Mouse (Mus musculus): Measurements from ENCODE around the gene Rims4. TPM values are rescaled to one million over a fixed set of nuclear protein-coding genes. Genes with fewer than 3 reads are reported as not detected.

Rims4 gene
- total and polyA plus RNA-seq, 3 experiments = not detected

- TF ChIP-seq GATA1 (IDR thresholded peaks at IDR 0.05; ENCODE audit: low read depth, low read length) = no peak
- TF ChIP-seq ELF1 (IDR thresholded peaks at IDR 0.05; ENCODE audit: low read depth, low read length) = no peak
- TF ChIP-seq MXI1 (IDR thresholded peaks at IDR 0.05; ENCODE audit: low read depth, low read length) = no peak
- no peak for TF ChIP-seq JUND (IDR thresholded peaks at IDR 0.05; ENCODE audit: low read depth, low read length)
- TF ChIP-seq ZKSCAN1 (IDR thresholded peaks at IDR 0.05; ENCODE audit: low read depth, low read length) = no peak
- Histone ChIP-seq H3K4me1 (ENCODE audit: control insufficient read depth in 1 of 2, insufficient read depth in 2 of 2, low read length in 2 of 2) (no peaks in the 10 kb centered on the region), H3K27ac (ENCODE audit: control insufficient read depth, low read depth, low read length) (no peak overlapping the region), H3K9ac (ENCODE audit: control insufficient read depth, low read depth, low read length, poor library complexity, severe bottlenecking) (no peak overlapping the region), H3K79me2 (ENCODE audit: control insufficient read depth, insufficient read depth, low read length, poor library complexity) (no peaks in the 10 kb centered on the region), H3K36me3 (ENCODE audit: control insufficient read depth in 1 of 2, insufficient read depth in 2 of 2, low read length in 2 of 2) (no peaks in the 10 kb centered on the region), H3K27me3 (ENCODE audit: control insufficient read depth in 1 of 2, insufficient read depth in 2 of 2, low read length in 2 of 2) (peaks cover 16 to 32% of the 10 kb centered on the region in 2 experiments), H3K9me3 (replicated peaks; ENCODE audit: insufficient read depth, low read length) (no peaks in the 10 kb centered on the region), H3K4me3 (ENCODE audit: control insufficient read depth in 1 of 2, insufficient read depth in 1 of 2, low read depth in 2 of 2, low read length in 2 of 2) (no peak overlapping the region)
- DNase-seq (ENCODE audit: low read depth, low spot score) = no peak
Observed at GRCm38 (mm10) chr2:163911826-163912444, 6.5 kb downstream of the Rims4 start.

GRCm38 (mm10) chr2:163909604-163910003 is 8.9 kb downstream of the Rims4 start:
- no peaks in the 10 kb centered on the region for H3K9me3 ChIP-seq (replicated peaks; ENCODE audit: insufficient read depth, low read length)
- TF ChIP-seq CHD2 (IDR thresholded peaks at IDR 0.05; ENCODE audit: low read length) = no peak
- TF ChIP-seq ZNF384 (IDR thresholded peaks at IDR 0.05; ENCODE audit: low read depth, low read length) = no peak
- TF ChIP-seq ETS1 (IDR thresholded peaks at IDR 0.05; ENCODE audit: low read depth, low read length) = no peak
- no peak for TF ChIP-seq EP300 (IDR thresholded peaks at IDR 0.05; ENCODE audit: low read depth in 1 of 2, low read length in 2 of 2)
- TF ChIP-seq BHLHE40 (IDR thresholded peaks at IDR 0.05; ENCODE audit: borderline replicate concordance, low read depth, low read length) = no peak
- TF ChIP-seq GATA1 (IDR thresholded peaks at IDR 0.05; ENCODE audit: low read depth, low read length) = no peak
- no peak for TF ChIP-seq MYB (IDR thresholded peaks at IDR 0.05; ENCODE audit: low read depth, low read length)
- no peak for TF ChIP-seq POLR2AphosphoS2 (IDR thresholded peaks at IDR 0.05; ENCODE audit: low read length)
- no peak for TF ChIP-seq SIN3A (IDR thresholded peaks at IDR 0.05; ENCODE audit: low read length)
- TF ChIP-seq POLR2AphosphoS5 (IDR thresholded peaks at IDR 0.05; ENCODE audit: borderline replicate concordance, low read depth, low read length) = no peak
- no peak for TF ChIP-seq MXI1 (IDR thresholded peaks at IDR 0.05; ENCODE audit: low read depth, low read length)
- no peak for TF ChIP-seq TCF12 (IDR thresholded peaks at IDR 0.05; ENCODE audit: low read depth, low read length)
- TF ChIP-seq TAL1 (IDR thresholded peaks at IDR 0.05; ENCODE audit: low read length) = no peak
- TF ChIP-seq MAFK (IDR thresholded peaks at IDR 0.05; ENCODE audit: borderline replicate concordance, low read depth, low read length) = no peak
- no peak for TF ChIP-seq RCOR1 (IDR thresholded peaks at IDR 0.05; ENCODE audit: low read depth, low read length)
- no peak overlapping the region for H3K9ac ChIP-seq (ENCODE audit: control insufficient read depth, low read depth, low read length, poor library complexity, severe bottlenecking)
- H3K4me1 ChIP-seq (ENCODE audit: control insufficient read depth in 1 of 2, insufficient read depth in 2 of 2, low read length in 2 of 2) = no peaks in the 10 kb centered on the region
- no peak for DNase-seq (ENCODE audit: low read depth, low spot score)
- no peak overlapping the region for H3K27ac ChIP-seq (ENCODE audit: control insufficient read depth, low read depth, low read length)
- no peaks in the 10 kb centered on the region for H3K79me2 ChIP-seq (ENCODE audit: control insufficient read depth, insufficient read depth, low read length, poor library complexity)
- H3K27me3 ChIP-seq (ENCODE audit: control insufficient read depth in 1 of 2, insufficient read depth in 2 of 2, low read length in 2 of 2) = peaks cover 10 to 15% of the 10 kb centered on the region in 2 experiments
- no peaks in the 10 kb centered on the region for H3K36me3 ChIP-seq (ENCODE audit: control insufficient read depth in 1 of 2, insufficient read depth in 2 of 2, low read length in 2 of 2)
- no peak overlapping the region for H3K4me3 ChIP-seq (ENCODE audit: control insufficient read depth in 1 of 2, insufficient read depth in 1 of 2, low read depth in 2 of 2, low read length in 2 of 2)
